Mouse (Mus musculus): Measurements from ENCODE around the gene Mkln1.
"Not testable (repeated sequence)": the region's sequence is repeated elsewhere in the genome, so short reads cannot be mapped to it uniquely, and the experiment has no call there.

Mkln1 gene

GRCm38 (mm10) chr6:31549361-31550051 lies 151.0 kb downstream of the Mkln1 start:
- no peak for DNase-seq (ENCODE audit: low read depth, low spot score)

GRCm38 (mm10) chr6:31550876-31551532 lies 152.5 kb downstream of the Mkln1 start:
- DNase-seq (ENCODE audit: low read depth, low spot score), result no peak

GRCm38 (mm10) chr6:31556460-31557100 lies 158.0 kb downstream of the Mkln1 start:
- no peak for DNase-seq (ENCODE audit: low read depth, low spot score)

GRCm38 (mm10) chr6:31560138-31560959 lies 161.8 kb downstream of the Mkln1 start:
- no peak for DNase-seq (ENCODE audit: low read depth, low spot score)

- DNase-seq (ENCODE audit: low read depth, low spot score), result not testable (repeated sequence)
These were observed 163.4 kb downstream of the Mkln1 start for GRCm38 (mm10) chr6:31561948-31562347.

- DNase-seq (ENCODE audit: low read depth, low spot score), result no peak
These were observed 164.0 kb downstream of the Mkln1 start for GRCm38 (mm10) chr6:31562371-31563080.

GRCm38 (mm10) chr6:31563235-31564181 lies 165.0 kb downstream of the Mkln1 start, which contains the start of gene Podxl:
Podxl (minus strand) TSS chr6:31563981.
- peak; percentile 72 for DNase-seq (ENCODE audit: low read depth, low spot score)

- DNase-seq (ENCODE audit: low read depth, low spot score), result no peak
These were observed 165.6 kb downstream of the Mkln1 start for GRCm38 (mm10) chr6:31564182-31564531.

- no peak for DNase-seq (ENCODE audit: low read depth, low spot score)
These were observed 166.4 kb downstream of the Mkln1 start for GRCm38 (mm10) chr6:31564901-31565391.
